Mouse (Mus musculus) yolk sac, embryonic 10.5 days (tissue): ENCODE data around the gene Anapc2.

Source experiments
- DNase-seq: peaks from one replicate; pipeline ENCODE4 v3.0.0-alpha.2; 2017; ENCODE audit warnings: low spot score

The Anapc2 gene

GRCm38 (mm10) chr2:25271827-25272511, at the start of gene Anapc2, which contains the start of gene Ssna1:
TSS of gene Anapc2 (plus strand) at chr2:25272478.
TSS of gene Ssna1 (minus strand) at chr2:25272438.
- peak; percentile 97 for DNase-seq

DNA sequence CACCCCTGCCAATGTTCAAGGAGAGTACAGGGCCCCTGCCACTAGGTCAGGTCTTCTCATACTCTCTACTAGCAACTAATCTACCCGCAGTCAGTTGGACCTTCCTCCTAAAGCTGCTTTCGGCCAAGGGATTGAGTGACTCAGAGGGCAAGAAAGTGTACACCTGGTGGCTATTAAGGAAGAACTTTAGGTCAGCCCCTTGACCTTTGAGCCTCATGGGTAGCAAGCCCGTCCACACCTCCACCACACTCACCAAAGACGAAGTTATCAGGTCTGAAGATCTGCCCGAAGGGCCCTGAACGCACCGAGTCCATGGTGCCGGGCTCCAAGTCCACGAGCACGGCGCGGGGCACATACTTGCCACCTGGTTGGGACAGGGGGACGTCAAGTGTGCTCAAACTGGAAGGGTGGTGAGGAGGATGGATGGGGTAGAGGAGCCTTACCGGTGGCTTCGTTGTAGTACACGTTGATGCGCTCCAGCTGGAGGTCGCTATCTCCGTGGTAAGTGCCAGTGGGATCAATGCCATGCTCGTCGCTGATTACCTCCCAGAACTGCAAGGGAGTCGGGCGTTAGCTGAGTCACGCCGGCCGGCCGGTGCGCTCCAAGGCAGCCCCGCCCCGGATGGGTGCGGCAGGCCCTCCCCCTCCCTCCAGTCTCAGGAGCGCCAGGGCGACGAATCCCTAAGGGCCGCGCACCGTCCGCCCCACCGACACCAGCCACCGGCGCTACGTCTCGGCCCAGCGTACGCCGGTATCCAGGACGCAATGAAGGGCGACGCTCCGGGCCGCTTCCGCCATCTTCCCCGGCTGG, 48.4 kb upstream of the Anapc2 start:
- peak; percentile 82 for DNase-seq

DNA sequence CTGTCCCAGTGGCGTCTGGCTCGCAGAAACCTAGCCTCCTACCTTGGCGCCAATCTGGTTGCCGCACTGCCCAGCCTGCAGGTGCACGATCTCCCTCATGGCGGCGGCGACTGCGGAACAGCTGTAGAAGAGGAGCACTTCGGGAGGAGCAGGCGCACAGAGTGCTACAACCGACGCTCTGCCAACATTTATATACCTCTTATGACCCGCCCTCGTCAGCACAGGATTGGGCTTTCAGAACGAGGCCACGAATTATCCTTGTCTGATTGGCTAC, 47.8 kb upstream of the Anapc2 start, which contains the start of gene Tubb4b:
TSS of gene Tubb4b (minus strand) at position 211 of the 274 bp plus-strand sequence.
- no peak for DNase-seq

DNA sequence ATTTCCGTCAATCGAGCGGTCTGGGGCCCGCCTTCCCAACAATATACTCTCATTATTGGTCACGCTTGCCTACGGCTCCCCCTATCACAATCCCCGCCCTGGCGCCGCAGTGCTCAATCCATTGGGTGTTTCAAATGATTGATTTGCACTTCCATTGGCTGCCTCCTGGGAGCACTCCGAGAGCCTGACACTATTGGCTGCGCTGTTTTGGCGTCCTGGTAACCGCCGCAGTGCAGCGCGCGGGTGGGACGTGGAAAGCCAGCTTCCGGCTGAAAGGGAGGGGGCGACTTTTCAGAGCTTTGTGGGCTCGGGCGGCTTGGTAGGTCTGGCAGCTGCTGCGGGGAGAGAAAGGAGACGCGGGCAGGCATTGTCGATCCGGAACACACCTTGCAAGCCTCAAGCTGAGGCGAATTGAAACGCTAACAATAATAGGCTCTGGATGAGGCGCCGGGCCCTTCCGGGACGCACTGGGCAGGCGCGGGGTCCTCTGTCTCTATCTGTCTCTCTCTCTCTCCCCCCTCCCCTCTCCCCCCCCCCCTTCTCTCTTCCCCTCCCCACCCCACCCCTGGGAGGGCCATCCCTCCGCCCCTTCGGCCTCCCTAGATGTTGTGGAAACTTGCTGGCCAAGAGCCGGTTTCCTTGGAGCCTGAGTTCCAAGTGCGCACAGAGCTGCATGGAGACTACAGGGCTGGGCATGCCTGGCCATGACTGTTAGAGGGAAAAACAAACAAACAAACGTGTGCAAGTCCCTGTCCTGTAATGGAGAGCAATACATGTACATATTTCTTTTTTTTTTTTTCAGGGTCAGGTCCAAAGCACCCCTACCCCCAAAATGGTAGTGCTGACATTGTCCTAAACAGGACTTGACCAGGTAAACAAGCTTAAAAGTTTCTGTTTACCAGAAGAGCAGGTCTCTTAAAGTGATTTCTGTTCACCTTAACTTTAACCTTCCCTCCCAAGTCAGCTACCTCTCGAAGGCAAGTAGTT, 47.2 kb upstream of the Anapc2 start:
- peak; percentile 99 for DNase-seq

DNA sequence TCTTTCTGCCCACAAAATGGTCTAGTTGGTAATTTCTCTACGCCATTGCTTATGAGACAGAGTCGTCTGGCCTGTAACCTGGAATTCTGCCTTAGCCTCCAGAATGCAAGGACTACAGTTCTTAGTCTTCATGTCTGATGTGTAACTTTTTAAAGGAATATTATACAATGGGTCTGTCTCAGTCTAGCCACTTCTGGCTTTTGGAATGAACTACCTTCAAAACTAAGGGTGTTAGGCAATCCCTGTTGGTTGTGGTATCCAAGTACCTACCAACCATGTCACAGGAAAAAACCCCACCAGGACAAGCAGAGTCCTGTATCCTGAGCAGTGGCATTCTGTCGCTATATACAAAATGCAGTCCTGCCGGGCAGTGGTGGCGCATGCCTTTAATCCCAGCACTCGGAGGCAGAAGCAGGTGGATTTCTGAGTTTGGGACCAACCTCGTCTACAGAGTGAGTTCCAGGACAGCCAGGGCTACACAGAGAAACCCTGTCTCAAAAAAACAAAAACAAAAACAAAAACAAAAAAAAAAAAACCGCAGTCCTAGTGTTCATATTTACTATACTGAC, 46.4 kb upstream of the Anapc2 start:
- no peak for DNase-seq

- no peak for DNase-seq
These were observed 45.4 kb upstream of the Anapc2 start for GRCm38 (mm10) chr2:25226864-25227263.

DNA sequence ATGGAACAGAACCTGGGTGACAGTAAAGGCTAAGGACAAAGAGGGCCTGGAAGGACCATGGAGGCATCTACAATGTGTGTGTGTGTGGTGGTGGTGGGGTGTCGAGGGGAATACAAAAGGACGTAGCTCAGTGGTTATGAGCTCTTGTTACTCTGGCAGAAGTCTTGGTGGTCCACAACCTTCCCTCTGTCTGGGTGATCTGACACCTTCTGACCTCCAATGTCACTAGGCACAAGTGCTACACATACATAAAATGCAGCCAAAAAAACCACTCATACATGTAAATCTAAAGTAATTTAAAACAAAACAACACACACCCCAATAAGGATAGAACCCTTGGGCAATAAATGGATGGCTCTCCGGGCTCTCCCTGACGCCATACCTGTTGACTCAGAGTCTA, 44.9 kb upstream of the Anapc2 start:
- DNase-seq: no peak

- DNase-seq: peak; percentile 88
These were observed 43.8 kb upstream of the Anapc2 start for GRCm38 (mm10) chr2:25228431-25228889.

- no peak for DNase-seq
These were observed 43.2 kb upstream of the Anapc2 start for GRCm38 (mm10) chr2:25228995-25229530.

- no peak for DNase-seq
These were observed 42.7 kb upstream of the Anapc2 start for GRCm38 (mm10) chr2:25229582-25229981.

GRCm38 (mm10) chr2:25230581-25230980, 41.7 kb upstream of the Anapc2 start:
- no peak for DNase-seq

DNA sequence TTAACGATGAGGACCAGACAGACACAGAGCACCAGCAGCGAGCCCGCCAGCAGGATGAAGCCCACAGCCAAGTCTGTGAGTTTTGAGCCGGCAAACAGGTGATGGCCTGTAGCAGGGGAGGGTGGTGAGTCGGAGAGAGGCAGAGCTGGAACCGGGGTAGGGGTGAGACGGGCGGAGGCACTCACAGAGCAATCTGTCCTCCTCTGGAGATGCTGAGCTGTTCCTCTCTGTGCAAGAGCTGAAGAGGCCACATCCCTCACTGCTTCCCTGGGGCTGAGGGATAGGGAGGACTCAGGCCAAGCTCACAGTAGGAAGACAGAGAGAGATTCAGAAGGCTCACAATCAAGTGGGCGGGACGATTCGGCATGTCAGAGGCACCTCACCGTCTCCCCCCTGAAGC, 41.2 kb upstream of the Anapc2 start:
- DNase-seq: no peak

DNA sequence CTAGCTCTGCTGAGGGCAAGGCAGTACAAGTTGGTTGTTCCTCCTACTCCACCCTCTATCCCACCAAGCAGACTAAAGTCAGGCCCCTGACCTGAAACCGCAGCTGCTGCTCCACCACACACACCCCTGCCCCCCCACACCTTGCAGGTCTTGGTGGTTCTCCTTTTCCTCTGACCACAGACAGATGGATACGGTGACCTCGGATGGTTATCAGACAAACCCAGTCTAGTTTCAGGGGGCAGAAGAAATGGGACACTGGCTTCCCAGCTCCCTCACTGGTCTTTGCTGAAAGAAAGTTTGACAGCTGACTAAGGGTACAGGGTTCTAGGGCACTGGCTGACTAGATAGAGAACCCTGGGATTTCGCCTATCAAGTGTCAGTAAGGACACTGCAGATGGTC, 38.9 kb upstream of the Anapc2 start:
- no peak for DNase-seq

DNA sequence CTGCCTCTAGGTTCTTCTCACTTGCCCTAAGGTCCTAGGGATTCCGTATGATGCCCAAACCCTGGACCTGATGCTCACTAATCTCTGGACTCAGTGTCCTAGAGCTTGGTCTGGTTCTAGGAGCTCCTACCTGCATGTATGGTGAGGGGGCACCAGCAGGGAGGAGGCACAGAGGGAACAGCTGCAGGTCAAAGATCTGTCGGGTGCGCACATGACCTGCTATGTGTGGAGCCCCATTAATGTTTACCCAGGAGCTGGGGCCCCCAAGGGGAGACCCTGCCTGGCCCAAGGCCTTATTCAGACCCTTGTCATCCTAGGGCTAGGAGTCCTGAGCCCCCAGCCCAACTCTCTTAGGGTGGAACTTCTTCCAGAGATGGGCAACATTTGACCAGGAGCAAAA, 38.2 kb upstream of the Anapc2 start, which contains the start of gene Slc34a3:
TSS of gene Slc34a3 (minus strand) at position 315 of the 400 bp plus-strand sequence.
- no peak for DNase-seq

DNA sequence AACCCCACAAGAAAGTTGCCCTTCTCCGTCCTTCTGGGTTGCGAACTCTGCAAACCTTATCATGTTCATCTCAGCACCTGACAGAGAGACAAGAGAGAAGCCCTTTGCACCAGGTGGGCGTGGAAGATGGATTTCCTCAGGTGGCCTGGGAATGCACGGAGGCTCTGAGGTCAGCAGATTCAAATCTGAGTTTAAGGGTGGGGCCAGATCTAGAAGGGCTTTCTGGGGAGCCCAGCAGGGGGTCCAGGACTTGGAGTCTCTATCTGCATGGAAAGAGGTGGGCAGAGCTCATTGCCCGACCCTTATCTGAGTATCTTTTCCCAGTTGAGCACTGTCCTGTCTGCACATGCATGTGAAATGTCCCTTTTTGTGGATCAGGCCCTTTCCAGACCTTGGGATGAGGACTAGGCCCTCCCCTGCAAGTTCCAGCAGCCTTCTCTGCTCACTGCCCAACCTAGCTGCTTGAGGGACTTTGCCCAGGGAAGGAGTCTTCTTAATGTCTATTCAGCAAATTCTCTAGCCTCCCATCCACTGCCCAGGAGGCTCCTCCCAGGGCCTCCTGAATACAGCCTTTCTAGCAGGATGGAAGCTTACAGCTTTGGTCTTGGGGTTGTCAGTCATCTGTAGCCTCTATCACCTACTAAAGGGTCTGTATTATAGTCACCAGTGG, 37.6 kb upstream of the Anapc2 start:
- peak; percentile 92 for DNase-seq

DNA sequence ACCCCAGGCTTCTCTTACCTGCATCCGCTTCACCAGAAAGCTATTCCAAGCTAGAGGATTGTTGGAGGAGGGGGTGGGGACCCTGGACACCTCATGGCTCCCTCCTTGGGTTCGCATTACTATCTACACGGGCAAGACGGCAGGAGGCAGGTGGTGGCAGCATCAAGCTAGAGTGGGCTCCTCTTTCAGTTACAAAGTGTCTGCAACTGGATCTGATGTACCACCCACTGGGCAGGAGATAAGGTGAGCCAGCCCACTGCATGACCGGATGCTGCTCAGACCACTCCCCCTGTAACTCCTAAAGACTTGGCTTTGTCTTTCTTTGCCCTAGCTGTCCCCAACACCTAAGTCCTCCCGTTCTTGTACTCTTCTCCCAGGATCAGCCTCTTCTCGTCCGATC, 35.7 kb upstream of the Anapc2 start, which contains the start of gene Rnf224:
TSS of gene Rnf224 (minus strand) at position 174 of the 400 bp plus-strand sequence.
- DNase-seq: peak; percentile 71

DNA sequence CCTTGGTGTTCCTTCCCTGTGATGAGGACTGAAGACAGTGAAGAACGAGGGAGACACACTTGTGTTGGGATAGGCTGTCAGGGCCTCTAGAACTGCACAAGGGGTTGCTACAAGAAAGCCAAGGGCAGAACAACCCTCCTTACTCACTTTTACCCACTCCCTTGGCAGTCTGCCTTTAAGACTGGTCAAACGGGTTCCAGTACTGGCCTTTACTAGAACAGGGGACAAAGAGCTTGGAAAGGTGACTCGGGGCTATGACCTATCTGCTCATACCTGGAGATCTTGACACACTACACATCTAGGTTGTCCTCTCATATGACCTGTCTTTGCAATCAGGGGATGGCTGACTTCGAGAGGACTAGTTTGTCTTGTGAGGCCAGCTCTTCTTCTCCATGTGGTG, 34.8 kb upstream of the Anapc2 start:
- DNase-seq: no peak

GRCm38 (mm10) chr2:25238106-25238505, 34.2 kb upstream of the Anapc2 start:
- no peak for DNase-seq

DNA sequence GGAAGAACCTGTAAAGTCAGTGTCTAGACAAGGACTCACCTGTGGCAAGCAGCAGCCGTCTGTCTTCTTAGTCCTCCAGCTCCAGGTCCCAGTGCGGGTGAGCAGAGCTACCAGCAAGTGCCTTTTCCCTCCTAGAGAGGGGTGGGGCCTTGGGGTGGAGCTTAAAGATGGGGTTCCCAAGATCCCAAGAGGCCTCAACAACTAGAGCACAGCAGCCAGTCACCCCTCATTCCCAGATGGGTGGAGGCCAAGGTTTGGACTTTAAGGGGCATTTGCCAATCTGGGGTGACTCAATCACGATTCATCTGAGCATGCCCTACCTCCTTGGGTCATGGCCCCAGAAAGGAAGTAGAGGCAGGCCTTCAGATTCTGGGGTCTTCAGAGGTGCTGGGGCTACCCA, 32.5 kb upstream of the Anapc2 start:
- DNase-seq: no peak

GRCm38 (mm10) chr2:25240310-25240709, 32.0 kb upstream of the Anapc2 start:
- DNase-seq: no peak
